Mouse (Mus musculus) cerebellum, adult 2 months (tissue): ENCODE data around the gene Ermn. TPM values are rescaled to one million over a fixed set of nuclear protein-coding genes. Genes with fewer than 3 reads are reported as not detected.

ENCODE experiments used
- DNase-seq, 2 experiments: peaks; one replicate each; pipeline ENCODE4 v3.0.0; 2021
- H3K27ac ChIP-seq: fragments of 200-500 bp; 2 replicates; pipeline ENCODE4 v1.5.1; 2012; ENCODE audit warnings: low read length, control low read depth, inconsistent platforms; ENCODE audit not compliant: insufficient read depth
- H3K27me3 ChIP-seq: fragments of 200-500 bp; 2 replicates; pipeline ENCODE4 v1.6.1; 2012; ENCODE audit warnings: inconsistent platforms, mild to moderate bottlenecking, low read length, moderate library complexity; ENCODE audit not compliant: control insufficient read depth, insufficient read depth
- H3K4me1 ChIP-seq: fragments of 200-500 bp; 2 replicates; pipeline ENCODE4 v1.6.1; 2011; ENCODE audit warnings: low read length; ENCODE audit not compliant: control insufficient read depth, insufficient read depth
- H3K4me3 ChIP-seq: fragments of 200-500 bp; replicated peaks from 2 replicates; pipeline ENCODE3; 2011; ENCODE audit warnings: mild to moderate bottlenecking, low read depth, low read length, control low read depth; ENCODE audit not compliant: insufficient read depth
- CTCF ChIP-seq: fragments of 200-500 bp; IDR thresholded peaks from 2 replicates; pipeline ENCODE4 v1.5.1; 2011; ENCODE audit warnings: low read depth, mild to moderate bottlenecking, control low read depth, low read length, moderate library complexity, borderline replicate concordance; ENCODE audit not compliant: insufficient read depth
- POLR2A ChIP-seq: fragments of 200-500 bp; IDR thresholded peaks from 2 replicates; pipeline ENCODE4 v1.6.1; 2011; ENCODE audit warnings: low read length, control low read depth, borderline replicate concordance; ENCODE audit not compliant: insufficient read depth
- WGBS: fragments of 180-500 bp; shearing (Covaris S2); methylation state at CpG from one replicate; pipeline ENCODE4 v1.1.7; 2018; 5-methylcytosine and 5-hydroxymethylcytosine counted together
- polyA plus RNA-seq: library from polyadenylated mRNA; depleted of rRNA; stranded (reverse); fragments of >200 nt; gene quantifications from 2 replicates; pipeline ENCODE4 v1.2.3, GENCODE M21; 2012; rRNA removed

The Ermn gene
- polyA plus RNA-seq: 58.3 and 74.6 TPM in 2 replicates

- Histone ChIP-seq H3K4me3 (peak within 1 kb of the TSS; percentile 47), H3K4me1 (no peaks in the 10 kb centered on the region), H3K27ac (no peak within 1 kb of the TSS; the same call in 1 of the 2 replicates), H3K27me3 (no peaks in the 10 kb centered on the region)
- 51% methylated on average over 7 of the region's 7 CpGs for WGBS
- DNase-seq: peak in 1 of 2 experiments; percentile 27
- TF ChIP-seq POLR2A (no peak), CTCF (no peak)
Observed at GRCm38 (mm10) chr2:58052821-58053581, at the start of gene Ermn. Gene Ermn, minus strand, starts transcription at chr2:58052864.

DNA sequence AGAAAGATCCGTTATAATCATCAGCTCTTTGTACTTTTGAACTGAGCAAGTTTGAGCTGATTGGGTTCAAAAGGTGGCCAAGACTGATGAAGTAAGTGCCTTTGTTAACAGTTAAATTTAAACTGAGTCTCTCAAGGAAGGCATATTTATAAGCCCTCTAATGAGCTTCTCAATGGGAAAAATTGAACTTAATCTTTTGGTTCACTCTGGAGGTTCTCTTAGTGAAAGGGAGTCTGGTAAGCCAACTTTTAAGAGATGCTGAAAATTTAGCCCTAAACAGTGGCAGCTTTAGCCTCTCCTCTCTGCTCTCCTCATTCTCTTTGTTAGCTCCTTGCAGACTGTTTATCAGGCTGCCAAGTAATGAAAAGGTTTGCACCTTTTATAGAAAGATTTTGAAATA, 42.2 kb upstream of the Ermn start:
- 88% methylated on average over 1 of the region's 1 CpGs for WGBS
- no peak for DNase-seq
- Histone ChIP-seq H3K27me3 (no peaks in the 10 kb centered on the region), H3K27ac (no peak overlapping the region), H3K4me1 (no peaks in the 10 kb centered on the region), H3K4me3 (no peak overlapping the region)
- no peak for TF ChIP-seq CTCF
- no peak for TF ChIP-seq POLR2A

- 91% methylated on average over 1 of the region's 1 CpGs for WGBS
- TF ChIP-seq POLR2A (no peak), CTCF (no peak)
- DNase-seq: no peak
- Histone ChIP-seq H3K4me3 (no peak overlapping the region), H3K27me3 (no peaks in the 10 kb centered on the region), H3K4me1 (no peaks in the 10 kb centered on the region), H3K27ac (no peak overlapping the region)
Observed at GRCm38 (mm10) chr2:58086420-58086819, 33.8 kb upstream of the Ermn start.

DNA sequence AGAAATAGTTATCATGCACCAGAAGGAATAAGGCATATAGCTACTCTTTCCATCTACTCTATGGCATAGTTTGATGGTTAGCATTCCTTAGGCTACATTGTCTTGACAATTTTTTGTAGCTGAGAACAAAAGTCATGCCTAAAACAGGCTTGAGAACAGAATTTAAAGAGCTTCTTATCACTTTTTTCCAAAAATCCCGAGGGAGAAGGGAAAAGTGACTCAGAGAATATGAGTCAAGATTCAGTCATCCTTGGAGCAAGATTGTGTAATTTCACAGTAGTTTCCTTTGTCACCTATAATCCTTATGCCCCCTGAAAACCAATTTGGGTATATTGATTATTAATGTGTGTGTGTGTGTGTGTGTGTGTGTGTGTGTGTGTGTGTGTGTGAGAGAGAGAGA, 27.2 kb upstream of the Ermn start:
- no peak overlapping the region for H3K27ac ChIP-seq
- H3K4me3 ChIP-seq: no peak overlapping the region
- H3K4me1 ChIP-seq: no peaks in the 10 kb centered on the region
- DNase-seq: no peak
- 52% methylated on average over 1 of the region's 1 CpGs for WGBS
- H3K27me3 ChIP-seq: no peaks in the 10 kb centered on the region
- TF ChIP-seq CTCF (no peak), POLR2A (no peak)

DNA sequence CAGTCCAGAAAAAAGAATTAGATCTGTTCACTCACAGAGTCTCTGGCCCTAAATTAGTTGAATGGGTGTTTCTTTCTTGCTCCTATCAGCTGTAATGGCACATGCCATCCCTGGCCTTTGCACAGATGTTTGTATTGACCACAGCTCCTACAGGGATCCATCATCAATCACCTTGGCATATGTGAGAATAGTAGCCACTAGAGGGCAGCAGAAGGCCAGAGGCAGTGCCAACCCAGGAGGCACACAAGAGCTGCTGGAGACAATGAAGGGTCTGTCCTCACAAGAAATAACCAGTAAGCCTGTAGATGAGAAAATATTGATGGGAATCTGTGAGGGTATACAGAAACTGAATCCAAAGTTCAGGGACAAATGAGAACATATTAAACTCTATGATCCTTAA, 2.7 kb upstream of the Ermn start:
- DNase-seq: peak; percentile 70 to 78
- Histone ChIP-seq H3K4me3 (no peak overlapping the region), H3K27me3 (no peaks in the 10 kb centered on the region), H3K27ac (no peak overlapping the region), H3K4me1 (no peaks in the 10 kb centered on the region)
- TF ChIP-seq POLR2A (no peak), CTCF (peak; percentile 93)

DNA sequence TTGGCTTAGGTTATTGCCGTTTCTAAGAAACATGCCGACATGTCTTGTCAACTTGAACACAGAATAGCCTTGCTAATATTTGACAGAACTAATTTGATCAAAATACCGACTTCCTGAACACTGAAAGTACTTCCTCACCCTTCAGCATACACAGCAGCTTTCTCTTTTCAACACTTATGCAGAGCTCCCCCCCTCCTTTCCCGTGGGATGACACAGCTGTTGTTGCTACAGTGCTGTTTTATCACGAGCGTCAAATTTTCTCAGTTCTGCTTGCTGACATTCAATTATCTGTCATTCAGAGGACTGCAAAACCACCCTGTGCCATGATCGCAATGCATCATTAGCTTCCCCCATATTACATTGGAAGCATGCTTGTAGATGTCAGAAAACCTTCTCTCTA, 10.8 kb downstream of the Ermn start:
- WGBS: 78% methylated on average over 7 of the region's 7 CpGs
- no peak for DNase-seq
- H3K4me3 ChIP-seq: no peak overlapping the region
- no peaks in the 10 kb centered on the region for H3K4me1 ChIP-seq
- H3K27me3 ChIP-seq: no peaks in the 10 kb centered on the region
- H3K27ac ChIP-seq: no peak overlapping the region
- no peak for TF ChIP-seq POLR2A

GRCm38 (mm10) chr2:58036926-58037325, 15.7 kb downstream of the Ermn start:
- no peaks in the 10 kb centered on the region for H3K27me3 ChIP-seq
- DNase-seq: no peak
- H3K4me1 ChIP-seq: peaks cover 3% of the 10 kb centered on the region; the same call in 1 of the 2 replicates
- no peak overlapping the region for H3K27ac ChIP-seq
- H3K4me3 ChIP-seq: no peak overlapping the region
- 90% methylated on average over 2 of the region's 2 CpGs for WGBS
- no peak for TF ChIP-seq POLR2A
- no peak for TF ChIP-seq CTCF

GRCm38 (mm10) chr2:58035635-58036034, 17.0 kb downstream of the Ermn start:
- no peak for DNase-seq
- 90% methylated on average over 4 of the region's 4 CpGs for WGBS
- Histone ChIP-seq H3K4me1 (peaks cover 3% of the 10 kb centered on the region; the same call in 1 of the 2 replicates), H3K27me3 (no peaks in the 10 kb centered on the region), H3K27ac (no peak overlapping the region), H3K4me3 (no peak overlapping the region)
- no peak for TF ChIP-seq CTCF
- TF ChIP-seq POLR2A: no peak
